20 mouse cellular contexts compared by ENCODE assay signal in genomic region chr13:45319646-45320045, GRCm38 (mm10).
"Had no signal": no experiment of that assay in that cellular context is flagged by ENCODE, and none has a peak within 500 bp of the region (broad histone marks: within the 10 kb centered on the region; RNA-seq: fewer than 3 reads in every experiment).

No protein-coding gene starts in this region.

- H3K27me3 ChIP-seq: lung, embryonic 15.5 days; midbrain, embryonic 13.5 days; midbrain, embryonic 15.5 days; neural tube, embryonic 12.5 days; stomach, embryonic 15.5 days had no signal

- H3K9ac ChIP-seq: liver, postnatal 0 days; lung, embryonic 15.5 days; midbrain, embryonic 13.5 days; midbrain, embryonic 15.5 days; neural tube, embryonic 12.5 days; stomach, embryonic 15.5 days had no signal

- H3K36me3 ChIP-seq: lung, embryonic 15.5 days; midbrain, embryonic 13.5 days; midbrain, embryonic 15.5 days; neural tube, embryonic 12.5 days; stomach, embryonic 15.5 days had no signal

- H3K4me1 ChIP-seq: lung, embryonic 15.5 days; midbrain, embryonic 13.5 days; midbrain, embryonic 15.5 days; neural tube, embryonic 12.5 days; stomach, embryonic 15.5 days had no signal

- DNase-seq: liver, postnatal 0 days; lung, adult 2 months; lung, postnatal 14 days; lung, postnatal 36 days; retina, postnatal 1 day; right cerebral cortex, adult 18-20 months; right cerebral cortex, postnatal 25 days; right cerebral cortex, postnatal 4 days; spleen, adult 18-20 months; thymus, adult 2 months; thymus, postnatal 25 days; thymus, postnatal 4 days had no signal

- H3K27ac ChIP-seq: lung, embryonic 15.5 days; macrophage; midbrain, embryonic 13.5 days; midbrain, embryonic 15.5 days; neural tube, embryonic 12.5 days; stomach, embryonic 15.5 days; stomach, postnatal 0 days had no signal

- H3K9me3 ChIP-seq: lung, embryonic 15.5 days; midbrain, embryonic 13.5 days; midbrain, embryonic 15.5 days; neural tube, embryonic 12.5 days; stomach, embryonic 15.5 days had no signal

- H3K4me3 ChIP-seq: lung, embryonic 15.5 days; megakaryocyte, embryonic 14.5 days; midbrain, embryonic 13.5 days; midbrain, embryonic 15.5 days; neural tube, embryonic 12.5 days; stomach, embryonic 15.5 days had no signal
